Mouse (Mus musculus) testis, adult 2 months (tissue): ENCODE measurements around the gene Fxyd1. TPM values are rescaled to one million over a fixed set of nuclear protein-coding genes. Genes with fewer than 3 reads are reported as not detected.

Source experiments
- H3K27ac ChIP-seq: fragments of 200-500 bp; 2 replicates; pipeline ENCODE4 v1.5.1; 2012; ENCODE audit warnings: low read depth, low read length; ENCODE audit not compliant: control insufficient read depth, insufficient read depth
- H3K27me3 ChIP-seq: fragments of 200-500 bp; 2 replicates; pipeline ENCODE4 v1.6.1; 2012; ENCODE audit warnings: mild to moderate bottlenecking, low read length, moderate library complexity; ENCODE audit not compliant: control insufficient read depth, insufficient read depth
- H3K36me3 ChIP-seq: fragments of 200-500 bp; 2 replicates; pipeline ENCODE4 v1.6.1; 2012; ENCODE audit warnings: mild to moderate bottlenecking, low read length; ENCODE audit not compliant: control insufficient read depth, insufficient read depth
- H3K4me1 ChIP-seq: fragments of 200-500 bp; 2 replicates; pipeline ENCODE4 v1.6.1; 2012; ENCODE audit warnings: low read length; ENCODE audit not compliant: control insufficient read depth, insufficient read depth
- H3K4me3 ChIP-seq: fragments of 200-500 bp; 2 replicates; pipeline ENCODE4 v1.5.1; 2012; ENCODE audit warnings: low read depth, mild to moderate bottlenecking, low read length, moderate library complexity, mixed read lengths; ENCODE audit not compliant: control insufficient read depth
- CTCF ChIP-seq: fragments of 200-500 bp; IDR thresholded peaks from 2 replicates; pipeline ENCODE4 v1.5.1; 2012; ENCODE audit warnings: low read depth, mild to moderate bottlenecking, inconsistent platforms, low read length, moderate library complexity; ENCODE audit not compliant: control insufficient read depth, insufficient read depth, insufficient replicate concordance
- POLR2A ChIP-seq: fragments of 200-500 bp; IDR thresholded peaks from 2 replicates; pipeline ENCODE4 v1.6.1; 2012; ENCODE audit warnings: low read depth, mild to moderate bottlenecking, inconsistent platforms, low read length, moderate library complexity; ENCODE audit not compliant: control insufficient read depth
- polyA plus RNA-seq: library from polyadenylated mRNA; depleted of rRNA; stranded (reverse); fragments of >200 nt; gene quantifications from 2 replicates; pipeline ENCODE4 v1.2.3, GENCODE M21; 2012

Fxyd1 gene
- polyA plus RNA-seq, 1 experiment: 94.7 TPM

- Histone ChIP-seq H3K36me3 (no peaks in the 10 kb centered on the region), H3K27ac (no peak overlapping the region), H3K4me3 (no peak overlapping the region), H3K27me3 (no peaks in the 10 kb centered on the region; the same call in 1 of the 2 replicates), H3K4me1 (peaks cover 9% of the 10 kb centered on the region)
- TF ChIP-seq POLR2A: no peak
- TF ChIP-seq CTCF: no peak
Measured at GRCm38 (mm10) chr7:31049135-31049845, 7.7 kb downstream of the Fxyd1 start.

DNA sequence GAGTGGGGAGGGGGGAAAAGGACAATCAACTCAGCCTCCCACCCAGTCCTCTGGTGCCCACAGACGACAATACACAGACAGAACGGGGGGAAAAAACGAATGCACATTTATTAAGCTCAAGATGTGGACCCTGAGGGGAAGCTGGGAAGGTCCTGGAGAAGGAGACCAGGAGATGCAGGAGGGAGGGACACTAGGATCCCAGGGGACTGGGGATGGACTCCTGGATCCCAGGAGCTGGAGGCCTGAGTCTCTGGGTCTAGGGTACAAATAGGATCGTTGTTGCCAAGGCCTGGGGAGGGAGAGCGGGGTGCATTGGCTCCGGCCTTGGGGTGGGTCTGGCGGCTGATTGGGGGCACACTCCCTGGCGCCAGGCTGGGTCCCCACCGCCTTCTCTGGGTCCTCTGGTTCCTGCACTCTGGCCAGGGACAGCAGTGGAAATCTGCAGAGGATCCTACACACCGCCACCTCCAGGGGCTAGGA is 14.5 kb downstream of the Fxyd1 start, which contains the start of gene Fxyd5:
Gene Fxyd5 (minus strand): TSS at position 51 of the 480 bp plus-strand sequence.
- H3K27me3 ChIP-seq: no peaks in the 10 kb centered on the region
- no peak within 1 kb of the TSS for H3K27ac ChIP-seq
- peak within 1 kb of the TSS; percentile 21 for H3K4me3 ChIP-seq
- H3K36me3 ChIP-seq: no peaks in the 10 kb centered on the region
- no peak for TF ChIP-seq POLR2A
- no peak for TF ChIP-seq CTCF
- H3K4me1 ChIP-seq: peaks cover 9% of the 10 kb centered on the region

DNA sequence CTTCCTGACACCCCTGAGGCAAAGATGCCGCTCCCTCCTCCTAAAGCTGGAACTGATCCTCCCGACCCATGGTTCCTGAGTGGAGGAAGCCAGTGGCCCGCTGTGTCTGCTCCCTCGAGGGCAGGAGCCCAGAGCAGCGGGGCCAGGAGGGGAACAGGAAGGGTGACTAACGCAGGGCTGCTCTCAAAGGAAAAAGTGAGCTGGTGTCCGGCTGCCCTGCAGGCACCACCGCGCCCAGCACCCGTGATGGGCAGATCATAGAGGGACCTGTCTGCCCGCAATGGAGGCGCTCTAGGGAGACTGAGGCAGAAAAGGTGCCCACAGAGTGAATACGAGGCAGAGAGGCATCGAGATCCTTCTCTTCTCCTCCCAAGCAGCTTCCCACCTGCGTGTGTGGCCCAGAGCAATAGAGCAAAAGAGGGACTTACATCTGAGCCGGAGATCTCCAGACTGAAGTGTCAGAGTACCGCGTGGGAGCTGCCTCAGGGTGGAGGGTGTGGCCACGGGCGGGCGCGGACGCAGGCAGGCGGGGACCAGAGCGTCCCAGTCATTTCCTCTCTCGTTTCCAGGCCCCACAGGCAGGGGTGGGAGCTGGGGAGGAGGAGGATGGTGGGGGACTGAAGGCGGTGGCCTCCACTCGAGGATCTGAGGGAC is 15.2 kb downstream of the Fxyd1 start:
- H3K36me3 ChIP-seq: no peaks in the 10 kb centered on the region
- H3K27me3 ChIP-seq: no peaks in the 10 kb centered on the region
- H3K4me3 ChIP-seq: peak overlapping the region; percentile 21
- no peak overlapping the region for H3K27ac ChIP-seq
- TF ChIP-seq CTCF (no peak), POLR2A (no peak)
- H3K4me1 ChIP-seq: peaks cover 12% of the 10 kb centered on the region

DNA sequence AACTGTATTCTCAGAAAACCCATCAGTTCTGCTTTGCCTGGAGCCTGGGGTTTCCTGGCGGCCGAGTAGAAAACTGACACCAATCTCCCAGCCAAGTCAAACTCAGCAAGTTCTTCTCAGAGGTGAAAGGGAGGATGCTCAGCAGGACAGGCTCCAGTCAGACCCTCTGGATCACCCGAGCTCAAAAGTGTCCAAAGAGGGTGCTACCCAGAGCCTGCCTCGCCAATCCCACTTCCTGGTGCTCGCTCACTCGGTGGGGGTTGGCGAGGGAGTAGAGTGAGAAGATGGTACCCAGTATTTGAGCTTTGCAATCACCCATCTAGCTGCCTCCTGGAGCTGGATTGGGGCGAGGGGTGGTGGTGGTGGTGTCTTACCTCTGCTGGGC is 16.0 kb downstream of the Fxyd1 start:
- H3K27ac ChIP-seq: no peak overlapping the region
- H3K4me1 ChIP-seq: peaks cover 16% of the 10 kb centered on the region
- H3K4me3 ChIP-seq: no peak overlapping the region
- no peaks in the 10 kb centered on the region for H3K27me3 ChIP-seq
- TF ChIP-seq CTCF: no peak
- TF ChIP-seq POLR2A: no peak
- H3K36me3 ChIP-seq: no peaks in the 10 kb centered on the region

DNA sequence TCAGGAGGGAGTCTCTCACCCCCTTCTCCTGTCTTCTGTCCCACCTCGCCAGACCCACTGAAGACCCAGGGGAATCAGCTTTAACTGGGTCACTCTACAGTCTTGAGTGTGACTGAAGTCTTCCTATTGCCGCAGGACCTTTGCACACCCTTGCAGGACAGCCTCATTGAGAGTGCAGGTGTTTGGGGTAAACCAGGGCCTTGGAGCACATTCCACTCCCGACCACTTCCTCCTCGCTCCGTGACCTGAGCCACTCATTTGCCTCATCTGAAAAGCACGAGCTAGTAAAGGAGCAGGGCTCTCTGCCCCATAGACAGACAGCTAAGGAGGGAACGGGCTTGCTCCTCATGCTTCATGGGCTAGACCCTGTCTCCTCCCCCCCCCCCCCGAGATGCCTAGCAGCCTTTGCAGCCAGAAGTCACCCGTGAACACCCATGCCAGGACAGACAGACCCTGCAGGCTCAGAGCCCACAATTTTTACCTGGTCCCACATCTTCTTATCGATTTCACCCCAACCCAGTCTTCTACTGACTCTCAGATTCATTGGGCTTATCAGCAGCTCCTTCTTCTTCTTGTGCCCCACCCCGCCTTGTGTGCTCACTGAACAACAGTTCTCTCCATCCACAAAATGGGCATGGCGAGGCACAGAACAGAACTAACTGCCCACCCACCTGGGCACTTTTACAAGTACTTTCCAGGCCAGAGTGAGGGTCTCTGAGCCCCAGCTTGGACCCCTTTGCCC is 16.5 kb downstream of the Fxyd1 start:
- TF ChIP-seq CTCF (no peak), POLR2A (no peak)
- Histone ChIP-seq H3K36me3 (no peaks in the 10 kb centered on the region), H3K4me1 (peaks cover 16% of the 10 kb centered on the region), H3K27ac (no peak overlapping the region), H3K27me3 (no peaks in the 10 kb centered on the region), H3K4me3 (no peak overlapping the region)

GRCm38 (mm10) chr7:31039011-31039410 is 18.0 kb downstream of the Fxyd1 start:
- Histone ChIP-seq H3K4me1 (peaks cover 16% of the 10 kb centered on the region), H3K4me3 (no peak overlapping the region), H3K36me3 (no peaks in the 10 kb centered on the region), H3K27ac (no peak overlapping the region), H3K27me3 (no peaks in the 10 kb centered on the region)
- TF ChIP-seq POLR2A (no peak), CTCF (no peak)

- 0 out of 2 replicates have a peak overlapping the region, but pooled peaks have one; percentile 4 for H3K4me3 ChIP-seq
- H3K4me1 ChIP-seq: peaks cover 16% of the 10 kb centered on the region
- no peak overlapping the region for H3K27ac ChIP-seq
- no peaks in the 10 kb centered on the region for H3K27me3 ChIP-seq
- no peaks in the 10 kb centered on the region for H3K36me3 ChIP-seq
- TF ChIP-seq CTCF (no peak), POLR2A (no peak)
Measured at GRCm38 (mm10) chr7:31037675-31038074, 19.3 kb downstream of the Fxyd1 start.
